Mouse (Mus musculus) lung, postnatal 14 days (tissue): Measurements from ENCODE around the gene Wdr49.
"Not testable (repeated sequence)": the region's sequence is repeated elsewhere in the genome, so short reads cannot be mapped to it uniquely, and the experiment has no call there.

Experiments
- DNase-seq: peaks from one replicate; pipeline ENCODE4 v3.0.0; 2021

Gene Wdr49

DNA sequence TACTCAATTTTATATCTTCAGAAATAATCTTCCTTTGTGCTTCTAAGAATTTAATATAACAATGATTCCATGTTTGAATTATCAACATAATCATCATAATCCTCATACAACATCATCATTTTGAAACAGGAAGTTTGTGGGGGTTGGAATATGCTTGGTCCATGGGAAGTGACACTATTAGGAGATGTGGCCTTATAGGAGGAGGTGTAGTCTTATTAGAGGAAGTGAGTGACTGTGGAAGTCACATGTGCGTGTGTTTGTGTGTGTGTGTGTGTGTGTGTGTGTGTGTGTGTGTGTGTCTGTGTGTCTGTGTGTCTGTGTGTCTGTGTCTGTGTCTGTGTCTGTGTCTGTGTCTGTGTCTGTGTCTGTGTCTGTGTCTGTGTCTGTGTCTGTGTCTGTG lies 182.5 kb downstream of the Wdr49 start:
- not testable (repeated sequence) for DNase-seq

DNA sequence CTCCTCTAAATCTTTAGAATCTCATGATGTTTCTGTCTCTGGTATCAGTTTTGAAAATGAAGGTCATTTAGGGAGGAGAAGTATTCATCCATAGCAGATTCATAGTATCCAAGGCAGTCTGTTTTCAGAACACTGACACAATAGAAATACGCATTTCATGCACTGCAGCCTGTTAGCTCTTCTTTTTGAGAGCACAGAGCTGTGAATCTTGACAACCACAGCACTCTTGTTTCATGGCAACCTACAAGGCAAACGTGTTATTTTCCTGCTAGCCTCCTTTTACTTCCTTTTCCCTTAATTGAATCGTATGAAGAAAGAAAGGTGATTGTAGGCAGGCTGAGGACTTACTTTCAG lies 184.2 kb downstream of the Wdr49 start:
- no peak for DNase-seq

GRCm38 (mm10) chr3:75297026-75297757 lies 184.8 kb downstream of the Wdr49 start:
- DNase-seq: no peak

- DNase-seq: no peak
Observed at GRCm38 (mm10) chr3:75293243-75293642, 188.7 kb downstream of the Wdr49 start.

DNA sequence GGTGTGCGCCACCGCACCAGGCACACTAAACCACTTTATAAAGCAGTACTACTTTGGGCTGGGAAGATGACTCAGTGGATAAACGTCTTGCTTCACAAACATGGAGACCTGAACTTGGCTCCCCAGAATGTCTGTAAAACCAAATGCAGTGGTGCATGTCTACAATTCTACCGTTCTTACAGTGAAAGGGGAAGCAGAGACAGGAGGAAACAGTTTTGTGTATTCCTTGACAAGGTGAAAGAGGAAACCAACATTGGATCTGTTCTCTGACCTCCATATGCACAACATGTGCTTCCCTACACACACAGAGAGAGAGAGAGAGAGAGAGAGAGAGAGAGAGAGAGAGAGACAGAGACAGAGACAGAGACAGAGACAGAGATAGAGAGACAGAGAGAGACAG lies 204.5 kb downstream of the Wdr49 start:
- DNase-seq: no peak

DNA sequence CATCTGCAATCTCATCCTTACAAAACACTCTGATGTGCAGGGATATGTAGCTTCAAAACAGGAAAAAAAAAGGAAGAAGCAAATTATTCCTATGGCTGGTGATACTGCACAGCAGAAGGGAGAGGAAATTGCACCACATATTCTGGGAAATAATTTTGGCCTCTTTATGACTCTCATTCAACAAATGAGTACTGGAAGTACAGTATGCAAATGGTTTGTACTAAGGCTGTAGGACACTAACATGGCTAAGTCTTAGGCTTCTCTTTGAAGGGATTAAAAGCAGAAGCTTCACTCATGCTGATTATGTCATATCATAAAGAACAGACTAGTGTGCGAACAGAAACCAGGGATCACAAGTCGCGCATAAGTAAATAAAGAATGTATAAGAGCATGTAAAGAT lies 205.4 kb downstream of the Wdr49 start:
- DNase-seq: no peak

GRCm38 (mm10) chr3:75275127-75275526 lies 206.8 kb downstream of the Wdr49 start:
- no peak for DNase-seq

GRCm38 (mm10) chr3:75269978-75270377 lies 212.0 kb downstream of the Wdr49 start, which contains the start of gene Serpini2:
TSS of gene Serpini2 (minus strand) at chr3:75270078.
- no peak for DNase-seq

DNA sequence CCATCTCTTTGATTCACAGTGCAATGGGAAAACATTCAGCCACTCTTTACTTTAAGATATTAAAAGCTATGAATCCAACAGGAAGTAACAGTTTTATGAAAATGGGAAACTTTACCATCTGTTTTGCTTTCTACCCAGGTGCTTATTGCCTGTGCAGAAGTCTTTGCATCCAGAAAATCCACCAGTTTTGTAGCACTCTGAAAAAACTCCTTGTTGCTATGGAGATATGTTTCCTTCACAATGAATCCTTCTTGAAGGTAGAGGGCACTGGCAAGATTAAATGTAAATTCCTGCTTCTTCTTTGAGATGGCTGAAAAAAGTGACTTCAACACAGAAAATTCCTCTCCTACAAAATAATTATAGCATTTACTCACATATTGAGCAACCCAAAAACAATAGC lies 222.6 kb downstream of the Wdr49 start:
- DNase-seq: no peak
